Mouse (Mus musculus) cerebellum, adult 18-20 months (tissue): ENCODE measurements at regions not wholly inside any gene's neighbourhood (a gene's known extent, or its start where the extent isn't known, plus 50 kb on each side); places are given as distances from the start of the nearest gene placed in this dataset.

Source experiments
- DNase-seq, 2 experiments: peaks; one replicate each; pipeline ENCODE4 v3.0.0; 2021

GRCm38 (mm10) chr9:84296456-84296855, 371.5 kb downstream of the Bckdhb start:
- DNase-seq: no peak

- DNase-seq: no peak
Observed at GRCm38 (mm10) chr9:84304398-84304797, 379.5 kb downstream of the Bckdhb start.

GRCm38 (mm10) chr9:84318811-84319210, 393.9 kb downstream of the Bckdhb start:
- no peak for DNase-seq

- DNase-seq: no peak
Observed at GRCm38 (mm10) chr9:84319338-84319737, 394.4 kb downstream of the Bckdhb start.

- DNase-seq: no peak
Observed at GRCm38 (mm10) chr9:84323145-84323544, 398.2 kb downstream of the Bckdhb start.

GRCm38 (mm10) chr9:84331083-84331602, 406.2 kb downstream of the Bckdhb start:
- no peak for DNase-seq

- DNase-seq: peak; percentile 57 to 72
Observed at GRCm38 (mm10) chr9:84343435-84344095, 418.6 kb downstream of the Bckdhb start.

- DNase-seq: no peak
Observed at GRCm38 (mm10) chr9:84350223-84350622, 425.3 kb downstream of the Bckdhb start.

GRCm38 (mm10) chr9:84354409-84354808, 429.5 kb downstream of the Bckdhb start:
- no peak for DNase-seq

- DNase-seq: peak in 1 of 2 experiments; percentile 14
Observed at GRCm38 (mm10) chr9:84356167-84356566, 431.2 kb downstream of the Bckdhb start.

- no peak for DNase-seq
Observed at GRCm38 (mm10) chr9:84359879-84360278, 434.9 kb downstream of the Bckdhb start.

GRCm38 (mm10) chr9:84360484-84360883, 435.5 kb downstream of the Bckdhb start:
- no peak for DNase-seq

- DNase-seq: peak; percentile 14 to 17
Observed at GRCm38 (mm10) chr9:84363478-84363877, 438.5 kb downstream of the Bckdhb start.

- no peak for DNase-seq
Observed at GRCm38 (mm10) chr9:84369200-84369599, 444.3 kb downstream of the Bckdhb start.

GRCm38 (mm10) chr9:84370260-84370659, 445.3 kb downstream of the Bckdhb start:
- no peak for DNase-seq

GRCm38 (mm10) chr9:84375746-84376145, 450.8 kb downstream of the Bckdhb start:
- no peak for DNase-seq

GRCm38 (mm10) chr9:84376621-84377020, 451.7 kb downstream of the Bckdhb start:
- DNase-seq: no peak

- no peak for DNase-seq
Observed at GRCm38 (mm10) chr9:84381942-84382341, 457.0 kb downstream of the Bckdhb start.

GRCm38 (mm10) chr9:84389831-84390230, 464.9 kb downstream of the Bckdhb start:
- no peak for DNase-seq

- no peak for DNase-seq
Observed at GRCm38 (mm10) chr9:84394536-84395314, 469.8 kb downstream of the Bckdhb start.

- DNase-seq: no peak
Observed at GRCm38 (mm10) chr9:84399481-84399880, 474.5 kb downstream of the Bckdhb start.

- peak; percentile 55 to 61 for DNase-seq
Observed at GRCm38 (mm10) chr9:84408260-84409203, 483.6 kb downstream of the Bckdhb start.
